Mouse (Mus musculus): ENCODE results near the gene Bag5. TPM values are rescaled to one million over a fixed set of nuclear protein-coding genes. Genes with fewer than 3 reads are reported as not detected.

The Bag5 gene
- polyA plus RNA-seq (2014; fragmentation: Nextera tagmentation; extraction: Ambion mirVana) = 56.8 and 58.2 TPM in 2 replicates

DNA sequence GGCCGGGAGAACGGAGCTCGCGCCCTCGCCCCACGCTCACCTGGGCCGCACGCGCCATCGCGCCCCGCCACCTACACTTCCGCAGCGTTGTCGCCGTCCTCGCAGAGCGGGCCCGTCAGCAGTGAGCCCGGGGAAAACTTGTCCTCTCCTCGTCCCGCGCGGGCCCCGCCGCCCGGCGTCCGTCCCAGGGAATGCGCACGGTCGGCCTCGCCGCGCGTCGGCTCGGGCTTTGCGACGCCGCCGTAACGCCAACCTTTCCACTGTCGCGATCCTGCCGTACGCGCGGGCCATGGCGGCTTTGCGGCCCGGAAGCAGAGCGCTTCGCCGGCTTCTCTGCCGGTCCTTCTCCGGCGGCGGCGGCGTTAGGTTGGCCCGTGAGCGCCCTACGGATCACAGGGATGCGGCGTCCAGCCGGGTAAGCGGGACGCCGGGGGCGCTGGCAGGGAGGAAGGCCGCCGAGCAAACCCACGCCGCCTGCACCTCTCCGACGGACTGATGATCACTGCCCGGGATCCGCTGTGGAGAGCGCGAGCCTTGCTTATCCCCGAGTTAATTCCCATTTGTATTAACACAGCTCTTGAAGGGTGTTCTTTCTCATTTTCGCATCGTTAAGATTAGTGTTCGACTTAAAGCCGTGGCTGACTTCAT, at the start of gene Bag5, which contains the start of gene Apopt1:
Gene Bag5, minus strand, starts transcription at position 254 of the 648 bp plus-strand sequence.
Gene Apopt1, plus strand, starts transcription at position 258 of the 648 bp plus-strand sequence.
- peaks cover 7% of the 10 kb centered on the region for H3K4me1 ChIP-seq (ENCODE audit: control insufficient read depth, insufficient read depth, low read length)
- DNase-seq (ENCODE audit: low spot score) = peak; percentile 92
- peaks cover 17% of the 10 kb centered on the region for H3K36me3 ChIP-seq (ENCODE audit: control insufficient read depth, insufficient read depth, low read length)
- H3K27me3 ChIP-seq (ENCODE audit: control insufficient read depth, insufficient read depth, low read length) = no peaks in the 10 kb centered on the region
- H3K27ac ChIP-seq (replicated peaks; ENCODE audit: low read depth, low read length) = peak within 1 kb of the TSS; percentile 65
- H3K9me3 ChIP-seq (ENCODE audit: control insufficient read depth, low read length) = no peaks in the 10 kb centered on the region
- H3K4me2 ChIP-seq (ENCODE audit: low read depth, severe bottlenecking) = peak within 1 kb of the TSS; percentile 84
- H3K4me3 ChIP-seq (ENCODE audit: low read depth, low read length) = peak within 1 kb of the TSS; percentile 99
- under 1% methylated on average over 56 of the region's 86 CpGs for WGBS
- peak within 1 kb of the TSS; percentile 93 for H3K9ac ChIP-seq (ENCODE audit: low read length)
- peak; percentile 91 for ATAC-seq (ENCODE audit: insufficient number of reproducible peaks, low FRiP score, low TSS enrichment, low read depth)

- DNase-seq (ENCODE audit: low spot score) = no peak
- Histone ChIP-seq H3K9me3 (ENCODE audit: control insufficient read depth, low read length) (no peaks in the 10 kb centered on the region), H3K4me3 (ENCODE audit: low read depth, low read length) (no peak overlapping the region), H3K4me2 (ENCODE audit: low read depth, severe bottlenecking) (no peak overlapping the region), H3K9ac (ENCODE audit: low read length) (no peak overlapping the region), H3K36me3 (ENCODE audit: control insufficient read depth, insufficient read depth, low read length) (no peaks in the 10 kb centered on the region; the same call in 1 of the 2 replicates), H3K4me1 (ENCODE audit: control insufficient read depth, insufficient read depth, low read length) (peaks cover 16% of the 10 kb centered on the region), H3K27ac (replicated peaks; ENCODE audit: low read depth, low read length) (no peak overlapping the region), H3K27me3 (ENCODE audit: control insufficient read depth, insufficient read depth, low read length) (no peaks in the 10 kb centered on the region)
- no peak for ATAC-seq (ENCODE audit: insufficient number of reproducible peaks, low FRiP score, low TSS enrichment, low read depth)
- 84% methylated on average over 7 of the region's 7 CpGs for WGBS
These were observed 47.4 kb upstream of the Bag5 start for GRCm38 (mm10) chr12:111760306-111760908.

DNA sequence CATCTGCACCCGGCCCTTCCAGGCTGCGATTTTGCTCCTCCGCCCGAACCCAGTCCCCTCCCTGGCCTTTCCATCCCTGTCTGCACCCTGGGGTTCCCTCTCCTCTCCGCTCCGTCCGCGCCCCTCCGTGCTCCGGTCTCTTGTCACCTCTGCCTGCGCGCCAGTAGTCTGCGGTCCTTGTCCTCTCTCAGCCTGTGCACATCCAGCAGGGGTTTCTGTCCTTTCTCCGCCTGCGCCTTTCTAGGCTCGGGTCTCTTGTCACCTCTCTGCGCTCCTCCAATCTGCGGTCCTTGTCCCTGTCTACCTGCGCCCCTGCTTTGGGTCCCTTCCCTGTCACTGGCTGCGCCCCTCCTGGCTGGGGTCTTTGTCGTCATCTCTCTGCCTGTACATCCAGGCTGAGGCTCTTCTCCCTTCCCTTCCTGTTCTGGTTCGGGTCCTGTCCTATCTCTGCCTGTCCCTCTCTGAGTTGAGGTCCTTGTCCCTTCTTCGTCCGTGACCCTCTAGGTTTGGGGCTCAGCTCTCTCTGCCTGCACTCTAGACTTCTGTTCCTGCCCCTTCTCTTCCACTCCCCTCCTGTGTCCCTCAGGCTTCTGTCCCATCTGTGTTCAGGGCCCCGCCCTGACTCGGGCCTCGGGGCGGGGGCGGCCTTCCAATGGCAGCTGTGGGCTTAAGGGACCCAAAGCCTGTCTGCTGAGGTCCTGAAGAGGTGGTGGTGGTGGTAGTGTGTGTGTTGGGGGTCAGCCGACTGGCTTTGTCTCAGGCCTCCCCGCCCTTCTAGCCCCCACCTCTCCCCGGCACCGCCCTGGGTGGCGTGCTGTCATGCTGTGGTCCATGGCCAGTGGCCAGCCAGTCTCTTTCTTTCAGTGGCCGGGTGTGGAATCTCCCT, 46.4 kb upstream of the Bag5 start:
- Histone ChIP-seq H3K4me1 (ENCODE audit: control insufficient read depth, insufficient read depth, low read length) (peaks cover 16% of the 10 kb centered on the region), H3K9ac (ENCODE audit: low read length) (peak overlapping the region; percentile 93), H3K4me3 (ENCODE audit: low read depth, low read length) (peak overlapping the region; percentile 95), H3K36me3 (ENCODE audit: control insufficient read depth, insufficient read depth, low read length) (no peaks in the 10 kb centered on the region; the same call in 1 of the 2 replicates), H3K4me2 (ENCODE audit: low read depth, severe bottlenecking) (peak overlapping the region; percentile 87), H3K27me3 (ENCODE audit: control insufficient read depth, insufficient read depth, low read length) (no peaks in the 10 kb centered on the region), H3K27ac (replicated peaks; ENCODE audit: low read depth, low read length) (peak overlapping the region; percentile 62), H3K9me3 (ENCODE audit: control insufficient read depth, low read length) (no peaks in the 10 kb centered on the region)
- DNase-seq (ENCODE audit: low spot score) (peak; percentile 43), ATAC-seq (ENCODE audit: insufficient number of reproducible peaks, low FRiP score, low TSS enrichment, low read depth) (peak; percentile 46; the same call in 1 of the 2 replicates)
- WGBS = 2% methylated on average over 35 of the region's 35 CpGs

DNA sequence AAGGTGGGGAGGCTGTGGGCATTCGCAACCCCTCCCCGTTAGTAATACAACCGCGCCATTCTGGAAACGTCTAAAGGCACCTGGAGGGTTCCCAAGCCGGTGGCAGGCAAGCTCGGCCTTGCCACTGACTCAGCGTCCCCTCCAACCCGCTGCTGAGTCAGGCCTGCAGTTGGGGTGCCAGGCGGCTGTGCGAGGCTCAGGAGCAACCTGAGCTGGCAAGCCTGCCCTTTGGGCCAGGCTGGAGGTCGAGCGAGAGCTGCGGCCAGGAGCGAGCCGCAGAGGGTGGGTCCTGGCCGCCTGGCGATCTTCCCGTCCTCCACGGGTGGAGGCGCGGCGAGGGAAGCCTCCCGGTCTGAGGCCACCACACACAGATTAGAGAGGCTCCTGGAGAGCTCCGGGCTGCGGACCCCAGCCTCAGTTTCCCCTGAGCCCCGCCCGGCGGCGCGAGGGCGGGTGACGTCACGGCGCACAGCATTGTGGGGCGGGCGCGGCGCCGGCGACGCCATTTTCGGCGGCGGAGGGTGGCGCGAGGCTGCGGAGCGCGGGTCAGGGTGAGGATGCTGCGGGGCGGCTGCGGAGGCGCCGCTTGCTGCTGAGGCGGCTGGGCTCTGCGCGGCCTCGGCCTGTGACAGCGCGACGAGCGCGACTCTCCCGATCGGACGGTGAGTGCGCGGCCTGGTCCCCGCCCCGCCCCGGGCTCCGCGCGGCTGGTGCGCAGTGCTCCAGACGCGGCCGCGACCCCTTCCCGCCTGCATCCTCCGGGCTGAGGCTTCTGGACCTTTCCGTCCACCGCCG, 45.5 kb upstream of the Bag5 start, which contains the start of gene Klc1:
Gene Klc1, plus strand, starts transcription at position 469 of the 795 bp plus-strand sequence.
- WGBS = 1% methylated on average over 59 of the region's 85 CpGs
- no peaks in the 10 kb centered on the region for H3K27me3 ChIP-seq (ENCODE audit: control insufficient read depth, insufficient read depth, low read length)
- peak; percentile 84 for DNase-seq (ENCODE audit: low spot score)
- H3K9ac ChIP-seq (ENCODE audit: low read length) = peak within 1 kb of the TSS; percentile 93
- peak; percentile 73 for ATAC-seq (ENCODE audit: insufficient number of reproducible peaks, low FRiP score, low TSS enrichment, low read depth)
- peak within 1 kb of the TSS; percentile 95 for H3K4me3 ChIP-seq (ENCODE audit: low read depth, low read length)
- H3K4me2 ChIP-seq (ENCODE audit: low read depth, severe bottlenecking) = peak within 1 kb of the TSS; percentile 87
- peaks cover 16% of the 10 kb centered on the region for H3K4me1 ChIP-seq (ENCODE audit: control insufficient read depth, insufficient read depth, low read length)
- peak within 1 kb of the TSS; percentile 62 for H3K27ac ChIP-seq (replicated peaks; ENCODE audit: low read depth, low read length)
- no peaks in the 10 kb centered on the region for H3K9me3 ChIP-seq (ENCODE audit: control insufficient read depth, low read length)
- no peaks in the 10 kb centered on the region; the same call in 1 of the 2 replicates for H3K36me3 ChIP-seq (ENCODE audit: control insufficient read depth, insufficient read depth, low read length)

DNA sequence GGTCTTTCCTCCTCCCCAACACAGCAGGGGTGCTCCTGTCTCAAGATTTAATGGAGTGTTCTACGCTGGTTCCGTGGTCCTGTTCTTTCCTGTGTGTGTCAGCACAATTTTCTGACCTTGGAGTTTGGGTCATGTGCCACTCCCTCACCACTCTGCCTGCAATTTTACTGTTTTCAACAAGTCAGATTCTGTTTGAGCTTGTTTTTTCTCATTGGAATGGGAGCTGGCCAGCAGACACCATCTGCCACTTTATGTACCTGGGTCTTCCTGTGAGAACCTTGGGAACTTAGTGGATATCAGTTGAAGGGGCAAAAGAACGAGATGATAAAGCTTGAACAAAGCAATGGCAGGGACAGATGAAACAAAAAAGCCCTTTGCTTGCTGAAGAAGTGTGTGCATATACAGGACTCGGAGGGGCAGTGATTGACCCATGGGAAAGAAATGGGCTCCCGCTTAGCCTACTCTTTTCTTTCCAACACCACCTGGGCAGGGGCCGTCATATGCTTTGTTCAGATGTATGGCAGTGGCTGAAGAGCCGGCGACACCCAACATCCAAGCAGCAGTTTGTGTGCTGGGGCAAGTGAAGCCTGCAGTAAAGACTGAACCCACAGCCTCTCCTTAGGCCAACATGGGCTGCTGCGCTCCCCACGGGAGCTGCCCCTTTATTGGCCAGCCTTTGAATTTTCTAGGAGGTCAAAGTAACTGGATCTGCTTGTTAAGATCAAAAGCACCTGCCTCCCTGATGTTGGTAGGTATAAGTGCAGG, 44.7 kb upstream of the Bag5 start:
- no peak for DNase-seq (ENCODE audit: low spot score)
- Histone ChIP-seq H3K4me1 (ENCODE audit: control insufficient read depth, insufficient read depth, low read length) (peaks cover 16% of the 10 kb centered on the region), H3K4me3 (ENCODE audit: low read depth, low read length) (peak overlapping the region; percentile 95), H3K9me3 (ENCODE audit: control insufficient read depth, low read length) (no peaks in the 10 kb centered on the region), H3K27ac (replicated peaks; ENCODE audit: low read depth, low read length) (peak overlapping the region; percentile 62; the same call in 1 of the 2 replicates), H3K36me3 (ENCODE audit: control insufficient read depth, insufficient read depth, low read length) (no peaks in the 10 kb centered on the region), H3K27me3 (ENCODE audit: control insufficient read depth, insufficient read depth, low read length) (no peaks in the 10 kb centered on the region), H3K9ac (ENCODE audit: low read length) (peak overlapping the region; percentile 93), H3K4me2 (ENCODE audit: low read depth, severe bottlenecking) (peak overlapping the region; percentile 87)
- no peak for ATAC-seq (ENCODE audit: insufficient number of reproducible peaks, low FRiP score, low TSS enrichment, low read depth)
- WGBS = 45% methylated on average over 10 of the region's 10 CpGs

DNA sequence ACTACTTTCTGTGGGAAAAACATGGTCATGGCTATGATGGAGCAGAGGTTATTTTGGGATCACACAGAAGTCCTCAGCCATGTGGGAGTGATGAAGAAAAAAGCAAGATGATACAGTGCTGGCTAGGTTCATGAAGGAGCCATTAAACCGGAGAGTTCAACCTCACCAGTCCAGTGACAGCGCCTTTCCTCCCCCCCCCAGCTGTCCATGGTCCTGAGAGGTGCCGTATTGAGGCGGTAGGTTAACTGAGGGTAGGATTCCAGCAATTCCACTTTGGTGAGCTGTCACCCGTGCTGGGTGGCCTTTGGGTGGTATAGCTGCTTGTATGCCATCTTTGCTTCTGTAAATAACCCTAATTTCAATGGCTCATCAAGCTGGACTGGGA, 43.6 kb upstream of the Bag5 start:
- ATAC-seq (ENCODE audit: insufficient number of reproducible peaks, low FRiP score, low TSS enrichment, low read depth) = no peak
- Histone ChIP-seq H3K9me3 (ENCODE audit: control insufficient read depth, low read length) (no peaks in the 10 kb centered on the region), H3K27ac (replicated peaks; ENCODE audit: low read depth, low read length) (no peak overlapping the region), H3K4me3 (ENCODE audit: low read depth, low read length) (no peak overlapping the region), H3K36me3 (ENCODE audit: control insufficient read depth, insufficient read depth, low read length) (no peaks in the 10 kb centered on the region), H3K27me3 (ENCODE audit: control insufficient read depth, insufficient read depth, low read length) (no peaks in the 10 kb centered on the region), H3K9ac (ENCODE audit: low read length) (no peak overlapping the region), H3K4me2 (ENCODE audit: low read depth, severe bottlenecking) (no peak overlapping the region), H3K4me1 (ENCODE audit: control insufficient read depth, insufficient read depth, low read length) (peaks cover 16% of the 10 kb centered on the region)
- DNase-seq (ENCODE audit: low spot score) = peak; percentile 33
- WGBS = 32% methylated on average over 5 of the region's 5 CpGs

- no peaks in the 10 kb centered on the region for H3K36me3 ChIP-seq (ENCODE audit: control insufficient read depth, insufficient read depth, low read length)
- H3K4me1 ChIP-seq (ENCODE audit: control insufficient read depth, insufficient read depth, low read length) = peaks cover 16% of the 10 kb centered on the region
- H3K27ac ChIP-seq (replicated peaks; ENCODE audit: low read depth, low read length) = no peak overlapping the region
- ATAC-seq (ENCODE audit: insufficient number of reproducible peaks, low FRiP score, low TSS enrichment, low read depth) = no peak
- no peaks in the 10 kb centered on the region for H3K9me3 ChIP-seq (ENCODE audit: control insufficient read depth, low read length)
- WGBS = 64% methylated on average over 4 of the region's 4 CpGs
- H3K27me3 ChIP-seq (ENCODE audit: control insufficient read depth, insufficient read depth, low read length) = no peaks in the 10 kb centered on the region
- no peak overlapping the region for H3K4me3 ChIP-seq (ENCODE audit: low read depth, low read length)
- DNase-seq (ENCODE audit: low spot score) = no peak
- no peak overlapping the region for H3K4me2 ChIP-seq (ENCODE audit: low read depth, severe bottlenecking)
- no peak overlapping the region for H3K9ac ChIP-seq (ENCODE audit: low read length)
These were observed 43.1 kb upstream of the Bag5 start for GRCm38 (mm10) chr12:111756082-111756697.

Measured in limb, embryonic 11.5 days (tissue).